Comparison of ENCODE assay signal across 11 mouse cellular contexts in the genomic region with DNA sequence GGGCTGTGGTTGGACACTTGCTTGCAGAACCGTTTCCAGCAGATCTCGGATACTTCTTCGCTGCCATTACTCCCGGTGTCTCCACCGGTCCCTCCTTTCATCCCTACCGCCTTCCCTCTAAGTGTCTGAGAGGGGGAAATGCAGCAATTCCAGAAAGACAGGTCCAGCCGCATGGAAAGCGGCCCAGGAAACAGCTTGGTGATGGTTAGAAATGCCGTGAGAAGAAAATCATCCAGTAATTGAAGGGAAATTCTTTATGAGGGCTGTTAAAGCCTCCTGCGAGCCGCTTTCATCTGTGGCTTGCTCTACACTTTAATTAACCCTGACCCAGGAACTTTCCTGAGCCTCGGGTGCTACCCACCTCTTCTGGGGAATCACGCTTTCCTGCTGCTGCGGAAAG.
A peak's percentile ranks its signal among the peaks of the same experiment; 100 is the strongest.
DNase-seq lines count a peak whose midpoint lies in the region; ATAC-seq and TF ChIP-seq lines count a peak whose summit lies in the region.
"Had no signal": no experiment of that assay in that cellular context is flagged by ENCODE, and none has a peak within 500 bp of the region (broad histone marks: within the 10 kb centered on the region; RNA-seq: fewer than 3 reads in every experiment).

No protein-coding gene starts in this region.

- TF ChIP-seq POLR2A in brain, embryonic 14.5 days (IDR thresholded peaks at IDR 0.05; ENCODE audit: borderline replicate concordance, extremely low read depth, insufficient read depth, insufficient read length, poor library complexity, severe bottlenecking) = no peak

- intact Hi-C loops in left cerebral cortex, postnatal 4 days (cut with DNase I) = no loop called here
- intact Hi-C loops in gastrocnemius, adult 2 months (cut with DNase I) = no loop called here

- DNase-seq in kidney, postnatal 4 days = no peak
- DNase-seq in brain, embryonic 14.5 days (ENCODE audit: low read depth) = peak; percentile 59
- DNase-seq in left cerebral cortex, postnatal 4 days = no peak
- no peak for DNase-seq in gastrocnemius, adult 2 months
- no peak for DNase-seq in frontal cortex, postnatal 36 days (ENCODE audit: low spot score in 2 of 2)
- DNase-seq: cerebellum, adult 8-10 months had no signal

- peak overlapping the region; percentile 8; the same call in 1 of the 2 replicates for H3K4me2 ChIP-seq in kidney, embryonic 15.5 days
- peak overlapping the region; percentile 38 for H3K4me2 ChIP-seq in embryonic facial prominence, embryonic 15.5 days (replicated peaks)
- H3K4me2 ChIP-seq in limb, embryonic 12.5 days = peak overlapping the region; percentile 37
- H3K4me2 ChIP-seq: liver, embryonic 12.5 days had no signal

- H3K36me3 ChIP-seq in kidney, embryonic 15.5 days = no peaks in the 10 kb centered on the region
- no peaks in the 10 kb centered on the region for H3K36me3 ChIP-seq in embryonic facial prominence, embryonic 15.5 days
- H3K36me3 ChIP-seq in limb, embryonic 12.5 days = no peaks in the 10 kb centered on the region
- H3K36me3 ChIP-seq: liver, embryonic 12.5 days had no signal

- H3K9ac ChIP-seq in kidney, embryonic 15.5 days = no peak overlapping the region
- H3K9ac ChIP-seq in embryonic facial prominence, embryonic 15.5 days = no peak overlapping the region
- H3K9ac ChIP-seq in limb, embryonic 12.5 days (replicated peaks) = 0 out of 2 replicates have a peak overlapping the region, but pooled peaks have one; percentile 31
- H3K9ac ChIP-seq: liver, embryonic 12.5 days had no signal

- H3K4me3 ChIP-seq in kidney, embryonic 15.5 days (replicated peaks) = no peak overlapping the region
- H3K4me3 ChIP-seq in embryonic facial prominence, embryonic 15.5 days (replicated peaks) = no peak overlapping the region
- H3K4me3 ChIP-seq in limb, embryonic 12.5 days (replicated peaks) = no peak overlapping the region
- no peak overlapping the region for H3K4me3 ChIP-seq in gastrocnemius, adult 2 months
- H3K4me3 ChIP-seq: liver, embryonic 12.5 days; megakaryocyte, embryonic 14.5 days had no signal

- H3K27ac ChIP-seq in kidney, embryonic 15.5 days = no peak overlapping the region
- peak overlapping the region; percentile 40; the same call in 1 of the 2 replicates for H3K27ac ChIP-seq in embryonic facial prominence, embryonic 15.5 days (replicated peaks)
- H3K27ac ChIP-seq in limb, embryonic 12.5 days = 0 out of 2 replicates have a peak overlapping the region, but pooled peaks have one; percentile 29
- no peak overlapping the region for H3K27ac ChIP-seq in gastrocnemius, adult 2 months
- H3K27ac ChIP-seq: liver, embryonic 12.5 days had no signal

- peaks cover 6% of the 10 kb centered on the region; the same call in 1 of the 2 replicates for H3K4me1 ChIP-seq in kidney, embryonic 15.5 days
- H3K4me1 ChIP-seq in embryonic facial prominence, embryonic 15.5 days = peaks cover 17% of the 10 kb centered on the region
- H3K4me1 ChIP-seq in limb, embryonic 12.5 days (replicated peaks) = peaks cover 18% of the 10 kb centered on the region
- H3K4me1 ChIP-seq: liver, embryonic 12.5 days; megakaryocyte, embryonic 14.5 days had no signal

- no peak for TF ChIP-seq CTCF in brain, embryonic 14.5 days (IDR thresholded peaks at IDR 0.05; ENCODE audit: borderline replicate concordance, extremely low read depth, insufficient read depth, insufficient read length)
- no peak for TF ChIP-seq CTCF in gastrocnemius, adult 2 months (IDR thresholded peaks at IDR 0.05)

- ATAC-seq in kidney, embryonic 15.5 days (replicated peaks; ENCODE audit: low FRiP score) = no peak
- no peak for ATAC-seq in embryonic facial prominence, embryonic 15.5 days (ENCODE audit: insufficient number of reproducible peaks, low FRiP score, low TSS enrichment, low read depth)
- ATAC-seq in limb, embryonic 12.5 days (ENCODE audit: insufficient number of reproducible peaks, insufficient read depth, low FRiP score, low TSS enrichment, low read depth) = no peak
- ATAC-seq: liver, embryonic 12.5 days had no signal

- H3K9me3 ChIP-seq in kidney, embryonic 15.5 days (replicated peaks) = no peaks in the 10 kb centered on the region
- H3K9me3 ChIP-seq in embryonic facial prominence, embryonic 15.5 days (replicated peaks) = no peaks in the 10 kb centered on the region
- no peaks in the 10 kb centered on the region for H3K9me3 ChIP-seq in limb, embryonic 12.5 days
- H3K9me3 ChIP-seq: liver, embryonic 12.5 days; megakaryocyte, embryonic 14.5 days had no signal

- 6% methylated on average over 14 of the region's 14 CpGs for WGBS in kidney, embryonic 15.5 days
- WGBS in embryonic facial prominence, embryonic 15.5 days = 12% methylated on average over 14 of the region's 14 CpGs
- 3% methylated on average over 14 of the region's 14 CpGs for WGBS in limb, embryonic 12.5 days

- peaks cover 22% of the 10 kb centered on the region for H3K27me3 ChIP-seq in kidney, embryonic 15.5 days
- no peaks in the 10 kb centered on the region for H3K27me3 ChIP-seq in embryonic facial prominence, embryonic 15.5 days
- H3K27me3 ChIP-seq in limb, embryonic 12.5 days = peaks cover 9% of the 10 kb centered on the region; the same call in 1 of the 2 replicates

Comparison
In these comparisons a context has a peak if more than half of its experiments do, and no peak if none do; other contexts are left out.
1. H3K27ac ChIP-seq: peak in embryonic facial prominence, embryonic 15.5 days (single experiment) and limb, embryonic 12.5 days (single experiment); none in kidney, embryonic 15.5 days (single experiment) and gastrocnemius, adult 2 months (single experiment).
2. Peak in every context shown above with its lines, with median percentiles within 50 percentile points of each other: H3K4me2 ChIP-seq.